Mouse (Mus musculus) lung, embryonic 15.5 days (tissue): ENCODE results near the gene Agfg1. TPM values are rescaled to one million over a fixed set of nuclear protein-coding genes. Genes with fewer than 3 reads are reported as not detected.
A peak's percentile ranks its signal among the peaks of the same experiment; 100 is the strongest.

Experiments used
- ATAC-seq: fragments of 200-750 bp; cut with Nextera tagmentation; 2 replicates; pipeline ENCODE4 v1.8.0; 2017; ENCODE audit warnings: moderate number of reproducible peaks, borderline replicate concordance; ENCODE audit not compliant: low FRiP score, low TSS enrichment; ENCODE audit errors: extremely low read depth
- H3K27ac ChIP-seq: fragments of 300-500 bp; sonication (generic); 2 replicates; pipeline ENCODE4 v1.5.1; 2015; ENCODE audit warnings: moderate library complexity, mild to moderate bottlenecking, inconsistent platforms
- H3K27me3 ChIP-seq: fragments of 300-500 bp; sonication (generic); 2 replicates; pipeline ENCODE4 v1.6.1; 2015; ENCODE audit warnings: inconsistent platforms
- H3K36me3 ChIP-seq: fragments of 300-500 bp; sonication (generic); 2 replicates; pipeline ENCODE4 v1.6.1; 2015; ENCODE audit warnings: inconsistent platforms
- H3K4me1 ChIP-seq: fragments of 300-500 bp; sonication (generic); 2 replicates; pipeline ENCODE4 v1.6.1; 2015; ENCODE audit warnings: inconsistent platforms
- H3K4me2 ChIP-seq: fragments of 300-500 bp; sonication (generic); 2 replicates; pipeline ENCODE4 v1.6.1; 2015; ENCODE audit warnings: inconsistent platforms, mild to moderate bottlenecking, moderate library complexity
- H3K4me3 ChIP-seq: fragments of 300-500 bp; sonication (generic); 2 replicates; pipeline ENCODE4 v1.5.1; 2015; ENCODE audit warnings: mild to moderate bottlenecking, inconsistent platforms
- H3K9ac ChIP-seq: fragments of 300-500 bp; sonication (generic); 2 replicates; pipeline ENCODE4 v1.6.1; 2015; ENCODE audit warnings: inconsistent platforms
- H3K9me3 ChIP-seq: fragments of 300-500 bp; sonication (generic); 2 replicates; pipeline ENCODE4 v1.6.1; 2016; ENCODE audit warnings: inconsistent platforms
- WGBS: fragments of 180-500 bp; shearing (Covaris S2); methylation state at CpG from one replicate; pipeline ENCODE4 v1.1.7; 2015; 5-methylcytosine and 5-hydroxymethylcytosine counted together
- polyA plus RNA-seq: library from polyadenylated mRNA; unstranded; fragments of >200 nt; fragmentation: Nextera tagmentation; extraction: Ambion mirVana; gene quantifications from 2 replicates; pipeline ENCODE4 v1.2.1, GENCODE M21; 2015

The Agfg1 gene
- polyA plus RNA-seq = 32.1 and 32.3 TPM in 2 replicates

- no peaks in the 10 kb centered on the region for H3K36me3 ChIP-seq
- ATAC-seq = peak; percentile 92
- peak within 1 kb of the TSS; percentile 92 for H3K9ac ChIP-seq
- no peaks in the 10 kb centered on the region for H3K27me3 ChIP-seq
- H3K4me1 ChIP-seq = peaks cover 11% of the 10 kb centered on the region
- H3K4me2 ChIP-seq = peak within 1 kb of the TSS; percentile 87
- 1% methylated on average over 33 of the region's 34 CpGs for WGBS
- peak within 1 kb of the TSS; percentile 80 for H3K4me3 ChIP-seq
- H3K27ac ChIP-seq = peak within 1 kb of the TSS; percentile 69
- H3K9me3 ChIP-seq = no peaks in the 10 kb centered on the region
These were observed at the start of gene Agfg1 for GRCm38 (mm10) chr1:82839296-82839613. Agfg1 (plus strand) TSS chr1:82839483.

- no peaks in the 10 kb centered on the region for H3K36me3 ChIP-seq
- no peaks in the 10 kb centered on the region; the same call in 1 of the 2 replicates for H3K27me3 ChIP-seq
- peaks cover 6% of the 10 kb centered on the region for H3K4me1 ChIP-seq
- 66% methylated on average over 11 of the region's 11 CpGs for WGBS
- H3K27ac ChIP-seq = no peak overlapping the region
- no peaks in the 10 kb centered on the region for H3K9me3 ChIP-seq
- no peak for ATAC-seq
- H3K9ac ChIP-seq = no peak overlapping the region
- H3K4me3 ChIP-seq = no peak overlapping the region
- no peak overlapping the region for H3K4me2 ChIP-seq
These were observed 48.2 kb upstream of the Agfg1 start for GRCm38 (mm10) chr1:82791105-82791504.

GRCm38 (mm10) chr1:82792238-82792637, 47.0 kb upstream of the Agfg1 start:
- no peaks in the 10 kb centered on the region for H3K36me3 ChIP-seq
- H3K4me1 ChIP-seq = peaks cover 6% of the 10 kb centered on the region
- WGBS = 87% methylated on average over 6 of the region's 6 CpGs
- no peaks in the 10 kb centered on the region for H3K27me3 ChIP-seq
- no peak overlapping the region for H3K4me2 ChIP-seq
- H3K9ac ChIP-seq = no peak overlapping the region
- no peak for ATAC-seq
- no peak overlapping the region for H3K27ac ChIP-seq
- no peaks in the 10 kb centered on the region for H3K9me3 ChIP-seq
- no peak overlapping the region for H3K4me3 ChIP-seq

- Histone ChIP-seq H3K9ac (no peak overlapping the region), H3K27me3 (no peaks in the 10 kb centered on the region), H3K4me2 (no peak overlapping the region), H3K4me1 (no peaks in the 10 kb centered on the region), H3K4me3 (no peak overlapping the region), H3K27ac (no peak overlapping the region), H3K36me3 (no peaks in the 10 kb centered on the region), H3K9me3 (no peaks in the 10 kb centered on the region)
- 67% methylated on average over 3 of the region's 3 CpGs for WGBS
- ATAC-seq = no peak
These were observed 46.2 kb upstream of the Agfg1 start for GRCm38 (mm10) chr1:82793110-82793509.

- Histone ChIP-seq H3K4me1 (no peaks in the 10 kb centered on the region), H3K36me3 (no peaks in the 10 kb centered on the region), H3K27me3 (no peaks in the 10 kb centered on the region), H3K9ac (no peak overlapping the region), H3K4me3 (no peak overlapping the region), H3K9me3 (no peaks in the 10 kb centered on the region), H3K4me2 (no peak overlapping the region), H3K27ac (no peak overlapping the region)
- ATAC-seq = no peak
- 60% methylated on average over 4 of the region's 4 CpGs for WGBS
These were observed 45.3 kb upstream of the Agfg1 start for GRCm38 (mm10) chr1:82793986-82794385.

GRCm38 (mm10) chr1:82795211-82795610, 44.1 kb upstream of the Agfg1 start:
- H3K27ac ChIP-seq = peak overlapping the region; percentile 46
- no peak overlapping the region for H3K4me3 ChIP-seq
- ATAC-seq = no peak
- H3K36me3 ChIP-seq = no peaks in the 10 kb centered on the region
- no peaks in the 10 kb centered on the region for H3K4me1 ChIP-seq
- H3K27me3 ChIP-seq = no peaks in the 10 kb centered on the region
- WGBS = 83% methylated on average over 2 of the region's 2 CpGs
- no peak overlapping the region for H3K9ac ChIP-seq
- H3K4me2 ChIP-seq = no peak overlapping the region
- no peaks in the 10 kb centered on the region for H3K9me3 ChIP-seq

- Histone ChIP-seq H3K4me1 (no peaks in the 10 kb centered on the region), H3K4me3 (no peak overlapping the region), H3K9ac (no peak overlapping the region), H3K27me3 (no peaks in the 10 kb centered on the region), H3K9me3 (no peaks in the 10 kb centered on the region), H3K4me2 (peak overlapping the region; percentile 16; the same call in 1 of the 2 replicates), H3K36me3 (no peaks in the 10 kb centered on the region), H3K27ac (peak overlapping the region; percentile 76)
- peak; percentile 37; the same call in 1 of the 2 replicates for ATAC-seq
- WGBS = 49% methylated on average over 18 of the region's 18 CpGs
These were observed 43.4 kb upstream of the Agfg1 start for GRCm38 (mm10) chr1:82795702-82796443.

- H3K27ac ChIP-seq = no peak overlapping the region
- H3K4me2 ChIP-seq = no peak overlapping the region
- no peaks in the 10 kb centered on the region for H3K9me3 ChIP-seq
- ATAC-seq = no peak
- H3K27me3 ChIP-seq = no peaks in the 10 kb centered on the region
- 90% methylated on average over 4 of the region's 4 CpGs for WGBS
- no peaks in the 10 kb centered on the region for H3K36me3 ChIP-seq
- no peak overlapping the region for H3K9ac ChIP-seq
- no peaks in the 10 kb centered on the region for H3K4me1 ChIP-seq
- no peak overlapping the region for H3K4me3 ChIP-seq
These were observed 42.2 kb upstream of the Agfg1 start for GRCm38 (mm10) chr1:82797088-82797487.

- Histone ChIP-seq H3K4me3 (no peak overlapping the region), H3K9me3 (no peaks in the 10 kb centered on the region), H3K4me2 (no peak overlapping the region), H3K27me3 (no peaks in the 10 kb centered on the region), H3K27ac (no peak overlapping the region), H3K36me3 (no peaks in the 10 kb centered on the region), H3K4me1 (no peaks in the 10 kb centered on the region), H3K9ac (no peak overlapping the region)
- 0 out of 2 replicates have a peak, but pooled peaks have one; percentile 60 for ATAC-seq
- 48% methylated on average over 5 of the region's 5 CpGs for WGBS
These were observed 41.0 kb upstream of the Agfg1 start for GRCm38 (mm10) chr1:82798304-82798703.

- Histone ChIP-seq H3K4me2 (no peak overlapping the region), H3K27ac (no peak overlapping the region), H3K9me3 (no peaks in the 10 kb centered on the region), H3K4me1 (no peaks in the 10 kb centered on the region), H3K27me3 (no peaks in the 10 kb centered on the region), H3K9ac (no peak overlapping the region), H3K36me3 (no peaks in the 10 kb centered on the region), H3K4me3 (no peak overlapping the region)
- WGBS = 81% methylated on average over 4 of the region's 4 CpGs
- no peak for ATAC-seq
These were observed 40.4 kb upstream of the Agfg1 start for GRCm38 (mm10) chr1:82798922-82799321.

GRCm38 (mm10) chr1:82801105-82801783, 38.0 kb upstream of the Agfg1 start:
- Histone ChIP-seq H3K9me3 (no peaks in the 10 kb centered on the region), H3K4me3 (no peak overlapping the region), H3K4me2 (no peak overlapping the region), H3K4me1 (no peaks in the 10 kb centered on the region), H3K27me3 (no peaks in the 10 kb centered on the region), H3K9ac (no peak overlapping the region), H3K36me3 (no peaks in the 10 kb centered on the region), H3K27ac (no peak overlapping the region)
- WGBS = 71% methylated on average over 12 of the region's 12 CpGs
- ATAC-seq = no peak

- Histone ChIP-seq H3K36me3 (no peaks in the 10 kb centered on the region), H3K9me3 (no peaks in the 10 kb centered on the region), H3K9ac (no peak overlapping the region), H3K27ac (no peak overlapping the region), H3K4me1 (no peaks in the 10 kb centered on the region), H3K27me3 (no peaks in the 10 kb centered on the region), H3K4me3 (no peak overlapping the region), H3K4me2 (no peak overlapping the region)
- no peak for ATAC-seq
- 74% methylated on average over 7 of the region's 7 CpGs for WGBS
These were observed 35.7 kb upstream of the Agfg1 start for GRCm38 (mm10) chr1:82803608-82804007.
